Mouse (Mus musculus) forebrain, embryonic 14.5 days (tissue): ENCODE measurements at regions not wholly inside any gene's neighbourhood (a gene's known extent, or its start where the extent isn't known, plus 50 kb on each side); places are given as distances from the start of the nearest gene placed in this dataset.

ENCODE experiments used
- ATAC-seq: fragments of 200-750 bp; cut with Nextera tagmentation; 2 replicates; pipeline ENCODE4 v1.8.0; 2017; ENCODE audit warnings: mild to moderate bottlenecking, moderate library complexity
- DNase-seq: peaks from one replicate; pipeline ENCODE4 v3.0.0-alpha.2; 2015; ENCODE audit warnings: low spot score
- H3K27ac ChIP-seq: fragments of 300-500 bp; sonication (generic); 2 replicates; pipeline ENCODE4 v1.5.1; 2014; ENCODE audit warnings: low read depth, mild to moderate bottlenecking, control low read depth, low read length, moderate library complexity
- H3K27me3 ChIP-seq: fragments of 300-500 bp; sonication (generic); replicated peaks from 2 replicates; pipeline ENCODE4 v1.6.1; 2014; ENCODE audit warnings: low read length, control low read depth, mixed read lengths; ENCODE audit not compliant: control insufficient read depth, insufficient read depth
- H3K36me3 ChIP-seq: fragments of 300-500 bp; sonication (generic); 2 replicates; pipeline ENCODE4 v1.6.1; 2014; ENCODE audit warnings: low read length, control low read depth; ENCODE audit not compliant: control insufficient read depth, insufficient read depth
- H3K4me1 ChIP-seq: fragments of 300-500 bp; sonication (generic); 2 replicates; pipeline ENCODE4 v1.6.1; 2014; ENCODE audit warnings: antibody characterized with exemption, low read length, control low read depth; ENCODE audit not compliant: control insufficient read depth, insufficient read depth
- H3K4me2 ChIP-seq: fragments of 300-500 bp; sonication (generic); 2 replicates; pipeline ENCODE4 v1.6.1; 2014; ENCODE audit warnings: mild to moderate bottlenecking, control low read depth, low read length
- H3K4me3 ChIP-seq: fragments of 300-500 bp; sonication (generic); 2 replicates; pipeline ENCODE4 v1.5.1; 2014; ENCODE audit warnings: low read depth, low read length, control low read depth
- H3K9ac ChIP-seq: fragments of 300-500 bp; sonication (generic); 2 replicates; pipeline ENCODE4 v1.6.1; 2014; ENCODE audit warnings: mild to moderate bottlenecking, low read length, control low read depth, moderate library complexity
- H3K9me3 ChIP-seq: fragments of 300-500 bp; sonication (generic); replicated peaks from 2 replicates; pipeline ENCODE4 v1.6.1; 2016; ENCODE audit warnings: low read length, control low read depth, mixed read lengths; ENCODE audit not compliant: control insufficient read depth
- WGBS: fragments of 180-500 bp; shearing (Covaris S2); extraction: QIAGEN DNeasy Blood & Tissue Kit; methylation state at CpG from one replicate; pipeline ENCODE4 v1.1.7; 2014; 5-methylcytosine and 5-hydroxymethylcytosine counted together

DNA sequence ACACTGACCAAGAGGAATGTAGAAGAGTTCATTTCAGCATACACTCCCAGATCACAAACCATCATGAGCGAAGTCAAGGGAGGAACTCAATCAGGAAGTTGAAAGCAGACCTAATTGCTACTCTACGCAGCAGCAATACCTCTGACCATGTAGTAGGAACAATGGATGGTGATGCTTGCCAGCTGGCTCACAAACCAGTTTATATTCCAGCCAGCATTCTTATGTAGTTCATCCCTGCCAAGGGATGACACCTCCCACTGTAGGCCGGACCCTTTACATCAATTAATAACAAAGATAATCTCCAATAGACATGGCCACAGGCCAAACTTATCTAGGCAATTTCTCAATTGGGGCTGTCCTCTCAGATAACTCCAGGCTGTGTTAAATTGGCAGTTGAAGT is 115.1 kb downstream of the Actbl2 start:
- H3K4me2 ChIP-seq = no peak overlapping the region
- 72% methylated on average over 3 of the region's 3 CpGs for WGBS

DNA sequence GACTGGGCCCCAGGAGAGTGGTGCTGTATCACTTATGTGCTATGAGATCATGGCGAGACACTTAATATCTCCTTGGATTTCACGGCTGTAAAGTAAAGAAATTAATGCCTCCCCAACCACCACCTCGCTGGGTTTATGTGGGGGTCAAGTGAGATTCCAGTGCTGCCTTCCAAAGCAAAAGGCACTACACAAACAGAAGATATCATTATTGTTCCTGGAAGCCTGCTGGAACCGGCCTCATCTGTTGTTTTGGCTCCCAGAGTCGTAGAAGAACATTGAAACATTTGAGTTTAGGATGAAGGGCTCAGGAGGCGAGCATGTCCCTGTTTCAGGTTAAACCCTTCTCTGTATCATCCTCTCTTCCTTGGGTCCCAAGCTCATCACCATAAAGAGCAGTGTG is 116.6 kb downstream of the Gpbp1 start:
- Histone ChIP-seq H3K4me2 (no peak overlapping the region), H3K9me3 (no peaks in the 10 kb centered on the region), H3K9ac (no peak overlapping the region), H3K27ac (no peak overlapping the region), H3K27me3 (no peaks in the 10 kb centered on the region), H3K4me1 (no peaks in the 10 kb centered on the region), H3K36me3 (no peaks in the 10 kb centered on the region), H3K4me3 (no peak overlapping the region)
- DNase-seq = no peak
- no peak for ATAC-seq
- 78% methylated on average over 6 of the region's 6 CpGs for WGBS

More for the DNA sequence above, 115.1 kb downstream of the Actbl2 start:
- no peak overlapping the region for H3K4me3 ChIP-seq
- H3K9ac ChIP-seq = no peak overlapping the region
- no peaks in the 10 kb centered on the region for H3K4me1 ChIP-seq
- no peak overlapping the region for H3K27ac ChIP-seq
- no peaks in the 10 kb centered on the region for H3K27me3 ChIP-seq
- H3K9me3 ChIP-seq = no peaks in the 10 kb centered on the region; the same call in 1 of the 2 replicates
- no peaks in the 10 kb centered on the region for H3K36me3 ChIP-seq
- ATAC-seq (no peak), DNase-seq (no peak)

DNA sequence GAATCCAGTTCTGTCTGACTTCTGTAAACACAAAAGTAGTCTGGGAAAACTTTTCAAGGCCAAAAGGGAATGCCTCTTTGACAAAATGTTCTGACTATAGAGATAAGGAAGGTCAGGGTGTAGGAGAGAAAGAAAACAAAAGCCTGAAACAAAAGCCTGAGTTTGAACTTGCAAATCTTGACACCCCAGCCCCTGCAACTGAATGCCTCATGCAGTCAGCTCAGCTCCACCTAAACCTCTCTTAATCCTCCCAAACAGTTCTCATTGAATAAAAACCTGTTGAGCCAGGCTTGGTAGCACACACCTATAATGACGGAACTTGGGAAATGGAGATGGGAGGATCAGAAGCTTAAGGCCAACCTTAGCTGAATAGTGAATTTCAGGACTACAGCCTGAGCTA is 116.1 kb downstream of the Gpbp1 start:
- H3K9me3 ChIP-seq = no peaks in the 10 kb centered on the region
- H3K4me2 ChIP-seq = no peak overlapping the region
- WGBS = 35% methylated on average over 1 of the region's 1 CpGs
- H3K27ac ChIP-seq = no peak overlapping the region
- no peak for DNase-seq
- no peaks in the 10 kb centered on the region for H3K4me1 ChIP-seq
- H3K9ac ChIP-seq = no peak overlapping the region
- H3K4me3 ChIP-seq = no peak overlapping the region
- ATAC-seq = no peak
- H3K36me3 ChIP-seq = no peaks in the 10 kb centered on the region
- H3K27me3 ChIP-seq = no peaks in the 10 kb centered on the region
